Mouse (Mus musculus): Measurements from ENCODE around the gene Fbxo11. TPM values are rescaled to one million over a fixed set of nuclear protein-coding genes. Genes with fewer than 3 reads are reported as not detected.

Gene Fbxo11
- 21.0 and 21.1 TPM in 2 replicates for polyA plus RNA-seq (2014; fragmentation: Nextera tagmentation; extraction: Ambion mirVana)

GRCm38 (mm10) chr17:88065031-88065800 is at the start of gene Fbxo11:
TSS of gene Fbxo11 (minus strand) at chr17:88065291.
- peaks cover 6% of the 10 kb centered on the region for H3K4me1 ChIP-seq (replicated peaks; ENCODE audit: control insufficient read depth, insufficient read depth, low read length)
- H3K36me3 ChIP-seq (ENCODE audit: control insufficient read depth, insufficient read depth, low read length) = no peaks in the 10 kb centered on the region
- H3K27me3 ChIP-seq (replicated peaks; ENCODE audit: control insufficient read depth, insufficient read depth, low read length) = no peaks in the 10 kb centered on the region
- DNase-seq (ENCODE audit: low spot score) = peak; percentile 82
- H3K4me2 ChIP-seq (ENCODE audit: low read length) = peak within 1 kb of the TSS; percentile 78
- H3K9ac ChIP-seq (ENCODE audit: low read length) = peak within 1 kb of the TSS; percentile 99
- H3K4me3 ChIP-seq (ENCODE audit: low read depth, low read length) = peak within 1 kb of the TSS; percentile 91
- WGBS = under 1% methylated on average over 30 of the region's 112 CpGs
- peak; percentile 9 for ATAC-seq (replicated peaks; ENCODE audit: low FRiP score, low TSS enrichment, low read depth)
- H3K27ac ChIP-seq (ENCODE audit: low read depth) = peak within 1 kb of the TSS; percentile 100
- H3K9me3 ChIP-seq (ENCODE audit: control insufficient read depth, low read length) = no peaks in the 10 kb centered on the region

GRCm38 (mm10) chr17:88113883-88114229 is 48.8 kb upstream of the Fbxo11 start:
- H3K27me3 ChIP-seq (replicated peaks; ENCODE audit: control insufficient read depth, insufficient read depth, low read length) = no peaks in the 10 kb centered on the region
- H3K27ac ChIP-seq (ENCODE audit: low read depth) = no peak overlapping the region
- ATAC-seq (replicated peaks; ENCODE audit: low FRiP score, low TSS enrichment, low read depth) (no peak), DNase-seq (ENCODE audit: low spot score) (no peak)
- H3K9me3 ChIP-seq (ENCODE audit: control insufficient read depth, low read length) = no peaks in the 10 kb centered on the region
- H3K4me2 ChIP-seq (ENCODE audit: low read length) = no peak overlapping the region
- H3K4me3 ChIP-seq (ENCODE audit: low read depth, low read length) = no peak overlapping the region
- H3K9ac ChIP-seq (ENCODE audit: low read length) = no peak overlapping the region
- no peaks in the 10 kb centered on the region for H3K4me1 ChIP-seq (replicated peaks; ENCODE audit: control insufficient read depth, insufficient read depth, low read length)
- no peaks in the 10 kb centered on the region for H3K36me3 ChIP-seq (ENCODE audit: control insufficient read depth, insufficient read depth, low read length)
- 94% methylated on average over 10 of the region's 10 CpGs for WGBS

- 69% methylated on average over 12 of the region's 12 CpGs for WGBS
- no peak for ATAC-seq (replicated peaks; ENCODE audit: low FRiP score, low TSS enrichment, low read depth)
These were observed 48.2 kb upstream of the Fbxo11 start for GRCm38 (mm10) chr17:88113015-88113882.

GRCm38 (mm10) chr17:88111865-88112645 is 47.0 kb upstream of the Fbxo11 start:
- ATAC-seq (replicated peaks; ENCODE audit: low FRiP score, low TSS enrichment, low read depth) (no peak), DNase-seq (ENCODE audit: low spot score) (no peak)
- no peak overlapping the region for H3K27ac ChIP-seq (ENCODE audit: low read depth)
- no peaks in the 10 kb centered on the region for H3K36me3 ChIP-seq (ENCODE audit: control insufficient read depth, insufficient read depth, low read length)
- H3K4me3 ChIP-seq (ENCODE audit: low read depth, low read length) = no peak overlapping the region
- no peak overlapping the region for H3K9ac ChIP-seq (ENCODE audit: low read length)
- no peaks in the 10 kb centered on the region for H3K9me3 ChIP-seq (ENCODE audit: control insufficient read depth, low read length)
- WGBS = 71% methylated on average over 10 of the region's 10 CpGs
- no peaks in the 10 kb centered on the region for H3K27me3 ChIP-seq (replicated peaks; ENCODE audit: control insufficient read depth, insufficient read depth, low read length)
- no peak overlapping the region for H3K4me2 ChIP-seq (ENCODE audit: low read length)
- H3K4me1 ChIP-seq (replicated peaks; ENCODE audit: control insufficient read depth, insufficient read depth, low read length) = no peaks in the 10 kb centered on the region

More at GRCm38 (mm10) chr17:88113015-88113882, 48.2 kb upstream of the Fbxo11 start:
- Histone ChIP-seq H3K27ac (ENCODE audit: low read depth) (no peak overlapping the region), H3K36me3 (ENCODE audit: control insufficient read depth, insufficient read depth, low read length) (no peaks in the 10 kb centered on the region), H3K9ac (ENCODE audit: low read length) (no peak overlapping the region), H3K27me3 (replicated peaks; ENCODE audit: control insufficient read depth, insufficient read depth, low read length) (no peaks in the 10 kb centered on the region), H3K4me2 (ENCODE audit: low read length) (no peak overlapping the region), H3K4me1 (replicated peaks; ENCODE audit: control insufficient read depth, insufficient read depth, low read length) (no peaks in the 10 kb centered on the region), H3K9me3 (ENCODE audit: control insufficient read depth, low read length) (no peaks in the 10 kb centered on the region), H3K4me3 (ENCODE audit: low read depth, low read length) (no peak overlapping the region)
- DNase-seq (ENCODE audit: low spot score) = no peak

- H3K27me3 ChIP-seq (replicated peaks; ENCODE audit: control insufficient read depth, insufficient read depth, low read length) = no peaks in the 10 kb centered on the region
- 84% methylated on average over 12 of the region's 12 CpGs for WGBS
- no peak overlapping the region for H3K9ac ChIP-seq (ENCODE audit: low read length)
- H3K9me3 ChIP-seq (ENCODE audit: control insufficient read depth, low read length) = no peaks in the 10 kb centered on the region
- DNase-seq (ENCODE audit: low spot score) (no peak), ATAC-seq (replicated peaks; ENCODE audit: low FRiP score, low TSS enrichment, low read depth) (no peak)
- no peak overlapping the region for H3K4me2 ChIP-seq (ENCODE audit: low read length)
- H3K4me1 ChIP-seq (replicated peaks; ENCODE audit: control insufficient read depth, insufficient read depth, low read length) = no peaks in the 10 kb centered on the region
- H3K4me3 ChIP-seq (ENCODE audit: low read depth, low read length) = no peak overlapping the region
- no peaks in the 10 kb centered on the region for H3K36me3 ChIP-seq (ENCODE audit: control insufficient read depth, insufficient read depth, low read length)
- no peak overlapping the region for H3K27ac ChIP-seq (ENCODE audit: low read depth)
These were observed 46.1 kb upstream of the Fbxo11 start for GRCm38 (mm10) chr17:88111081-88111796.

GRCm38 (mm10) chr17:88107708-88108107 is 42.6 kb upstream of the Fbxo11 start:
- no peak overlapping the region for H3K4me2 ChIP-seq (ENCODE audit: low read length)
- DNase-seq (ENCODE audit: low spot score) = no peak

GRCm38 (mm10) chr17:88106365-88106764 is 41.3 kb upstream of the Fbxo11 start:
- Histone ChIP-seq H3K9me3 (ENCODE audit: control insufficient read depth, low read length) (no peaks in the 10 kb centered on the region), H3K27me3 (replicated peaks; ENCODE audit: control insufficient read depth, insufficient read depth, low read length) (no peaks in the 10 kb centered on the region), H3K4me3 (ENCODE audit: low read depth, low read length) (no peak overlapping the region), H3K4me1 (replicated peaks; ENCODE audit: control insufficient read depth, insufficient read depth, low read length) (no peaks in the 10 kb centered on the region), H3K4me2 (ENCODE audit: low read length) (no peak overlapping the region), H3K9ac (ENCODE audit: low read length) (no peak overlapping the region), H3K27ac (ENCODE audit: low read depth) (no peak overlapping the region), H3K36me3 (ENCODE audit: control insufficient read depth, insufficient read depth, low read length) (no peaks in the 10 kb centered on the region)
- no peak for DNase-seq (ENCODE audit: low spot score)
- ATAC-seq (replicated peaks; ENCODE audit: low FRiP score, low TSS enrichment, low read depth) = no peak
- WGBS = 86% methylated on average over 9 of the region's 9 CpGs

More at GRCm38 (mm10) chr17:88107708-88108107, 42.6 kb upstream of the Fbxo11 start:
- 80% methylated on average over 4 of the region's 4 CpGs for WGBS
- Histone ChIP-seq H3K9me3 (ENCODE audit: control insufficient read depth, low read length) (no peaks in the 10 kb centered on the region), H3K27ac (ENCODE audit: low read depth) (no peak overlapping the region), H3K4me1 (replicated peaks; ENCODE audit: control insufficient read depth, insufficient read depth, low read length) (no peaks in the 10 kb centered on the region), H3K4me3 (ENCODE audit: low read depth, low read length) (no peak overlapping the region), H3K36me3 (ENCODE audit: control insufficient read depth, insufficient read depth, low read length) (no peaks in the 10 kb centered on the region), H3K9ac (ENCODE audit: low read length) (no peak overlapping the region), H3K27me3 (replicated peaks; ENCODE audit: control insufficient read depth, insufficient read depth, low read length) (no peaks in the 10 kb centered on the region)
- no peak for ATAC-seq (replicated peaks; ENCODE audit: low FRiP score, low TSS enrichment, low read depth)

GRCm38 (mm10) chr17:88102597-88102996 is 37.5 kb upstream of the Fbxo11 start:
- DNase-seq (ENCODE audit: low spot score) = no peak
- 71% methylated on average over 7 of the region's 7 CpGs for WGBS
- no peak overlapping the region for H3K9ac ChIP-seq (ENCODE audit: low read length)

More at GRCm38 (mm10) chr17:88102597-88102996, 37.5 kb upstream of the Fbxo11 start:
- no peaks in the 10 kb centered on the region for H3K36me3 ChIP-seq (ENCODE audit: control insufficient read depth, insufficient read depth, low read length)
- H3K4me3 ChIP-seq (ENCODE audit: low read depth, low read length) = no peak overlapping the region
- H3K9me3 ChIP-seq (ENCODE audit: control insufficient read depth, low read length) = no peaks in the 10 kb centered on the region
- no peaks in the 10 kb centered on the region for H3K27me3 ChIP-seq (replicated peaks; ENCODE audit: control insufficient read depth, insufficient read depth, low read length)
- ATAC-seq (replicated peaks; ENCODE audit: low FRiP score, low TSS enrichment, low read depth) = no peak
- H3K4me1 ChIP-seq (replicated peaks; ENCODE audit: control insufficient read depth, insufficient read depth, low read length) = no peaks in the 10 kb centered on the region
- H3K27ac ChIP-seq (ENCODE audit: low read depth) = no peak overlapping the region
- H3K4me2 ChIP-seq (ENCODE audit: low read length) = no peak overlapping the region

Measured in intestine, embryonic 14.5 days (tissue).